Mouse (Mus musculus): ENCODE measurements around the gene Pnmt. TPM values are rescaled to one million over a fixed set of nuclear protein-coding genes. Genes with fewer than 3 reads are reported as not detected.

Gene Pnmt
- total RNA-seq, 1 experiment from 2014 or later, result not detected

DNA sequence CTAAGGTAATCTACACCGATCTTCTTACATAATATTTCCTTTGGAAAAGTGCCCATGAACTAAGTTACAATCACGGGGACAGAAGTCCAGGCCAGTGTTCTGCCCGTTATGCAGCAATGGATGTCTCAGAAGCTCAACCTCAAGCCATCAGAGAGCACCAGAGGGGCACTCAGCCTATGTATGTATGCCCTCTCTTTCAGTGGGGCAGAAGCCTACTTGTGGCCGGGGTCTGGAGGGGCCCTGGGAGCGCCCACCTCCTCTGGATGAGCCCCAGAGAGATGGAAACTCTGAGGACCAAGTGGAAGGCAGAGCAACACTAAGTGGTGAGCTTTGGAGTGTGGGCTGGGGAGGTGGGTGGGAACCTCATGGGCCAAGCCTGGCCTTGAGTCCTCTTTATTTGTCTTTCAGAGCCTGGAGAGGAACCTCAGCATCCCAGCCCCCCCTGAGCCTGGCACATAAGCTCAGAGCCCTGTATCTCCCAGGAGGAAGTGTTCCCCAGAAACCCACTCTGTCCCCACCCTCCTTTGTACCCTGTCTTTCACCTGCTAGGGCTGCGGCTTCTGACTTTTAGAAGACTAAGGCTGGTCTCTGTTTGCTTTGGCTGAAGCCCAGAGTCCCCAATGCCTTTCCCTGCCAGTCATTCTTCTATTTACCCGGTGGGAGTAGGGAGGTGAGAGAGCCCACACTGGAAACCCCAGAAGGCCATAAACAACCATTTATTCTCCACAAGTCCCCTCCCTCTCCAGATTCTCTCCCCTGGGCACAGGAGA lies 29.4 kb upstream of the Pnmt start:
- ATAC-seq (replicated peaks; ENCODE audit: low read depth, poor library complexity, severe bottlenecking), result no peak

DNA sequence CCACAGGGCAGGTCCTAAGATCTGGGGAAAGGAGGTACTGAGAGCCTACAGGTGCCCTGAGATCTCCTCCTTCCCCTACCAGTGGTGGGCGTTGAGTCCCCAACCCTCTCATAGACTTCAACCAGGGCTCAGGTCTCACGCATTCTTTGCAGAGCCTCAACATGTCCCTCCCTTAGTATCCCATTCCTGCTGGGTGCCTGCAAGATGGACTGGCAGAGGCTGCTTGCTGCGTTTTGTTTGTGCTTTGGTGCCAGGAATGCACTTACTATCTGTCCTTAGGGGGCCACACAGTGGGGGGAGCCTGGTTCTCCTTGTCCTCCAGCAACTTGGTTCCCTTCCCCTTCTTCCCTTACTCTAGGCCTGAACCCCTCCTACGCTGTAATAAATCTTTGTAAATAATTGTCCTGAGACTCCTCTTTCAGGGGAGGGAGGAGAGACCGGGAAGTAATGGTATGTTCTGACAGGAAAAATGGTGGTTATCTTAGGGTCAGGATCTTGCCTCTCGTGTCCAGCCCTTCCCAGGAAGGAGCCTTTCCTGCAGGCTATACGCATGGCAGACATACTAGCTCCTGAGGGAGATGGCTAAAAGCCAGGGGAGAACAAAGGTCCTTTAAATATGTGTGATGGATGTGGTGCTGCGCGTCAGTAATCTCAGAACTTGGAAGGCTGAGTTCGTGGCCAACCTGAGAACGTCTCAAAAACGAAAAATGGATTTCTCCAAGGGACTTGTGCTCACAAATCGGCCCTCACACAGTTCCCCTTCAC lies 28.7 kb upstream of the Pnmt start:
- no peak; the same call in 1 of the 2 replicates for ATAC-seq (replicated peaks; ENCODE audit: low read depth, poor library complexity, severe bottlenecking)

DNA sequence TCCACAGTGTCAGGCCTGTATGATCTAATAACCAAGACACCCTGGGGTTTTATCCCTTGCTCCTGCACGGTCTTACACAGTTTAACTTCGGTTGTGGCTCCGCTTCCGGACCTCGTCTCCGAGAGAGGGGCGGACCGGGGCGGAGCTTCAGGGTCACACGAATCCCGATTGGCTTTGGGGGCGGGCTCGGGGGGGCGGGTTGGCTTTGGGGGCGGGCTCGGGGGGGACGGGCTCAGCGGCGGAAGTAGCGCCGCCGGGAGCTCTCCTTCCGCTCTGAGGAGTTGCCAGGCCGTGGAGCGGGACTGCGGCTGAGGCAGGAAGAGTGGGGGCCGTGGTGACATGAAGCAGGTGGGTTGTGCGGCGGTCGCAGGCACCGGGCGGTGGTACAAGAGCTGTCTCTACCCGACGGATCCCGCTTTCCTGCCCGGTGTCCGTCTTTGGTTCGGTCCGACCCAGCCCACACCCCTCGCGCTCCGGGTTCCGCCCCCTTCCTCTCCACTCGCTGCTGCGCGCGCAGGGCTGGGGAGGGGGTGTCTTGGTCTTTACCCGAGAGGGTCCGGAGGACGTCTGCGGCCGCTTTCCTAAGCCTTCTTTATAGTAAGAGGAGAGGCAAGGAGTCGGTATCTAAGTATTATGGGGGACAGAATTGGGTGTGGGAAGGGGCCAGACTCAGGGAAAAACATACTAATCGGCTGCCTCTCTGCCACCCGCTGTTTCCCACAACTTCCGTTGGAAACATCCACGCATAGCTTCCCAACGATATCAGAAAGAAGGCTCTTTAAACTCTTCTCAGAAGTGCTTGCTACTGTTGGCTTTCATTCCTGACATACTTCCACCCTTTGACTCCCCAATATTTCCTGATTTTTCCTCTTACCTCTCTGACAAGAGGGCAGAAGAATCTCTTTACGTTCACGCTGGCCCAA lies 27.8 kb upstream of the Pnmt start, which contains the start of gene Stard3:
Stard3 (plus strand) TSS at position 208 of the 923 bp plus-strand sequence.
- peak; percentile 62 for ATAC-seq (replicated peaks; ENCODE audit: low read depth, poor library complexity, severe bottlenecking)

DNA sequence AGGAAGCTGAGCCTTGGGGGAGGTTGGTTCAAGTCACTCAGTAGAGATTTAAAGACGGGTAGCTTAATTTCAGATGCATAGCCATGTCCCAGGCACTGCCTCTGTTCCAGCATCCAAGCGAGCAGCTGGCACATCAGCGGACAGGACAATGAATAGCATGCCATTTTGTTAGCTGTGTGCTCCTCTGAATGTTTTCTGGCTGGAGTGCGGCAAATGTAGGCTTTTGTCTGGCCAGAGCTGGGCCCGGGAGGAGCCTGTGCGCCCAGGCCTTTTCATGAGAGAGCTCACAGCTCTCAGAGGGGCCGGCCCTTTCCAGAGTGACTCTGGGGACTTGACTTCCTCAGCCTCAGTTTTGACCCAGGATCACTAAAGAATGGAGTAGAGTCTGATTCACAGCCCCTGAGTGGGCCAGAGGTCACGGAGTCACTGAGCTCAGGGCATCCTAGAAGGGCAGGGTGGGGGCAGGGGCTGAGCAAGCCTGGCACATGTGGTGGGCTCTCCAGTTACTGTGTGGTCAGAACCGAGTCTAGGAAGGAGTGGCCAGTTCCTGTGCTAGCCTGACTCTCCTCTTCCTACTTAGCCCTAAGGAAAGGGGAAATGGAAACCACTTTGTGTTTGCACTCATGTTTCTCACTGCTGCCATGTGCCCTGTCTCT lies 25.3 kb upstream of the Pnmt start:
- peak; percentile 40 for ATAC-seq (replicated peaks; ENCODE audit: low read depth, poor library complexity, severe bottlenecking)

DNA sequence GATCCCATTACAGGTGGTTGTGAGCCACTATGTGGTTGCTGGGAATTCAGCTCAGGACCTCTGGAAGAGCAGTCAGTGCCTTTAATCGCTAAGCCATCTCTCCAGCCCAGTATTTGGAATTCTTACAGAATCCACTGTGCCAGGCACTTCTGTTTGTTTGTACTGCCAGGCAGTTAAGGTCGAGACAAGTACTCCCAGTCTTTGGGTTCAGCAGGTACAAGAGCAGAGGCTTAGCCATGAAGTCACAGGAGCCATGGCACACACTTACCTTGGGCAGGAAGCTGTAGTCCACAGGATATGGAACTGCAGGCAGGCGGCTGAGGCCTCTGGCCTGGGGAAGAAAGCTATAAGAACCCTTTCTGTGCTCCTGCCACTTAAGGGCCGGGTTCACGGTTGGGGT lies 22.4 kb upstream of the Pnmt start:
- ATAC-seq (replicated peaks; ENCODE audit: low read depth, poor library complexity, severe bottlenecking), result no peak

DNA sequence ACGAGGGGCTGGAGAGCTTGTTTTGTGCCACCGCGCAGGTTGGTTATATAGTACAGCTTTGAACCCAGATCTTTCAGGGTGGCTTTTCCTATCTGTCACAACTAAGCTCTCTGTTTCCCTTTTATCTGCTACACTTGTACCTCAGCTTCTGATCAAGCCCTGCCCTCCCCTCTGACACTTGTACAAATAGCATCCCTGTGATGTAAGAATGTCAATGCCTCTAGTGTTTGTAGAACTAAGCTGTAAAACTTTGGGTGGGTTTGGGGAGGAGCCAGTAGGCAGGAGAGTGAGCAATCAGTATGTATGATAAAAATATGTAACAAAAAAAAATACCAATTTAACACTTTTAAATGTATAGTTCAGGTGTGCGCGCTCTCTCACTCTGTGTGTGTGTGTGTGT lies 21.8 kb upstream of the Pnmt start:
- no peak for ATAC-seq (replicated peaks; ENCODE audit: low read depth, poor library complexity, severe bottlenecking)

DNA sequence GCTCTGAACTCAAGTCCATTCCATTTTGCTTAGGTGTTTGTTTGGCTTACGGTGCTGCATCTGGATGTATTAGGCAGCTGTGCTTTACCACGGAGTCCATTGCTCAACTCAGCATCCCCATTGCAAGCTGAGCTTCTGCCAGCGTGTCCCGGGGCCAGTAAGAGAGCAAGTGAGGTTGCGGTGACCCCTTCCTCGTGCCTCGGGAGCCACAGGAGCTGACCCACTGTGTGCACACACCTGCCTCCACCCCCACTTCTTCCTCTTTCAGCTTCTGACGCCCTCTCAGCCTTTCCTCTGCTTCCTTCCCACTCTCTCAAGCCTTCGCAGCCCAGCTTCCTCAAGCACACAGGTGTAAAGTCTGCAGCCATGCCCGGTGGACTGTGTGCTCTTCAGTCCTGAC lies 20.0 kb upstream of the Pnmt start:
- ATAC-seq (replicated peaks; ENCODE audit: low read depth, poor library complexity, severe bottlenecking), result peak; percentile 19; the same call in 1 of the 2 replicates

DNA sequence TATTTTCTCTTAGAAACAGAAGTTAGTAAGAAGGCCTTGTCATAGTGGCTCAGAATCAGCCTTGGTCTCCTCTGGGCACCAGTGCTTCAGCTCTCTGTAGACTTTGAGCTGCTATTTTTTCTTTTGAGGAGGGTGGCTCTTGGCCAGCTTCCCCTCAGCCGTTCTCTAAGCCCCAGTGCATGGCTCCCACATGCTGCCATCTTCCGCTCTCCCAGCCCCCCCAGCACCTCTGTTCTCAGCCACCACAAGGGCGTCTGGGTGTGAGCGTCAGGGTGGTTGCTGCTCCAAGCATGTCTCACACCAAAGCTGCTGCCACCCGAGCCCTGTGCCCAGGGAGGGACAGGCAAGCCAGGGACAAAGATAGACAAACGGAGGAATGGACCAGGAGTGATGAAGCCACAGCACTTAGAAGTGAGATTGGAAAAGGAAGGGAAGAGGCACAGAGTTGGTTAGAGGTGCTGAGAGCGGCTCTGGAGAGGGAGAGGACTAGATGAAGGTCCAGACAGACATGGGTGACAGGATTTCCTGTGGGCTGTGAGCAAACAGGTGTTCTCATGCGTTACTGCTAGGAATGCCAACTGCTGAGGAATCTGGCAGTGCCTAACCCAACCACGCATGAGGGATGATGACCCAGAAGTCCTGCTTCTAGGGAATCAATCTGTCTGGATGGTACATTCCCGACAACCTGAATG lies 18.9 kb upstream of the Pnmt start:
- peak; percentile 24; the same call in 1 of the 2 replicates for ATAC-seq (replicated peaks; ENCODE audit: low read depth, poor library complexity, severe bottlenecking)

DNA sequence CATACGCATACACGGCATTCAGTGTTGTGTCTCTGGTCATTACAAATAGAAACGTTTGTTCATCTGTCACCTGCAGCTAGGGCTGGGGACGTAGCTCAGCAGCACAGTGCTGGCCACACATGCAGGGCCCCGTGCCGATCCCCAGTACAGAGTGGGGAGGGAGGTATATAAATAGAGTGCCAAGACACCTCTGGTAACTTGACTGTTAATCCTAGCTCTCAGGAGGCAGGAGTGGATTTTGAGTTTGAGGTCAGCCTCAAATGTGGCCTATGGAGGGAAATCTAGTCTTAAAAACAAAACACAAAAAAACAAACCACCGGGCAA lies 18.4 kb upstream of the Pnmt start:
- ATAC-seq (replicated peaks; ENCODE audit: low read depth, poor library complexity, severe bottlenecking), result no peak

DNA sequence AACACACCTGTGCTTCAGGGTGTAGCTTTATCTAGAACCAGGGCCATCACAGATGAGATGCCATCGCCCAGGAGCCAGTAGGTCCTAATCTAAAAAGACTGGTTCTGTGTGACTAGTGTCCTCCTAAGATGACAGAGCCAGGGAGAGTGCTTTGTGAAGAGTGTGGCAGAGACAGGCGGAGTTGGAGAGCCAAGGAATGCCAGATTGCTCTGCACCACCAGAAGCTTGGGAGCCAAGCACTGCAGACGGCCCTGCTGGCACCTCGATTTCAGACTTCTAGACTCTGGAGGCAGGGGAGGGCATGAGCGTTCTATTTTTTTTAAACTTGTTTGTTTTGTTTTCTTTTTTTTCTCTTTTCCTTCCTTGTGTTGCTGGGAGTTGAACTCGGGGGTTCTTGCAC lies 16.9 kb upstream of the Pnmt start:
- ATAC-seq (replicated peaks; ENCODE audit: low read depth, poor library complexity, severe bottlenecking), result no peak

DNA sequence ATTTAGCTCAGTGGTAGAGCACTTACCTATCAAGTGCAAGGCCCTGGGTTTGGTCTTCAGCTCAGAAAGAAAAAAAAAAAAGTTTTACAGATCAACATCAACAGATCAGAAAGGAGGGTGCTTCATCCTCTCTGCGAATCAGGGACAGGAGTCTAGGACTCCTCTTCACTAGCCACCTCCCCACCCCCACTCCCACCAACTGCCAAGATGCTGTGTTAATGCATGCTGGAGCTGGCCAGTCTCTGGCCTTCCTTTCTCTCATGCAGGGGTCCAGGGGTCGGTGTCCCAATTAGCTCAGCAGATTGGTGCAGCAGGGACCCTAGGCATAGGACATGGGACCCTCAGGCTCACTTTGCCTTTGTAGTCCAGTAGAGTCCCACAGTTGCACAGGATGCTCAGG lies 15.7 kb upstream of the Pnmt start:
- no peak for ATAC-seq (replicated peaks; ENCODE audit: low read depth, poor library complexity, severe bottlenecking)

DNA sequence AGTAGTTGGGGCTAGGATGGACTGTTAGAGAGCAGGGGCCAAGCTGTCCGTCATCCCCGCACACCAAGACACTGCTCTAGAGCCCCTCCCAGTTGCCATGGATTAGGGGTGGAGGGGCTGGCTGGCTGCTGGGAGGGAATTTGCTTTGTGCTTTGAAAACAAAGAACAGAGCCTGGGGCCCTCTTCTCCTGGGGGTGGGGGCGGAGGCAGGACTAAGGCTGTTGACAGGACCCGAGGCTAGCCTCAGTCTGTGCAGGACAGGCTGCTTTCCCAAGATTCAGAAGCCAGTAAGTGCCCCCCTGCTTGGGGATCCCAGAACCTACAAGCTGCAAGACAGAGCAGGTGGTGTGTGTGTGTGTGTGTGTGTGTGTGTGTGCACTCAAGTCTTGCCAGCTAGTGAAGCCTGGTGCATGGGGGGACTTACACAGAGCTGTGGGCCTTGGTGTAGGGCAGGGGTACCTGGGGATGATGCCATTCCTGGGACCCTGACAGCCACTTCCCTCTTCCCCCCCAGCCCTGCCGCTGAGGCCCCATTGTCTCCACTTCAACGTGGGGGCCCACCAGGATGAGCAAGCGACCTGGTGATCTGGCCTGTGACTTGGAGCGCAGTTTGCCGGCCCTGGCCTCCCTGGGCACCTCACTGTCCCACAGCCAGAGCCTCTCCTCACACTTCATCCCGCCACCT lies 14.6 kb upstream of the Pnmt start:
- no peak for ATAC-seq (replicated peaks; ENCODE audit: low read depth, poor library complexity, severe bottlenecking)

DNA sequence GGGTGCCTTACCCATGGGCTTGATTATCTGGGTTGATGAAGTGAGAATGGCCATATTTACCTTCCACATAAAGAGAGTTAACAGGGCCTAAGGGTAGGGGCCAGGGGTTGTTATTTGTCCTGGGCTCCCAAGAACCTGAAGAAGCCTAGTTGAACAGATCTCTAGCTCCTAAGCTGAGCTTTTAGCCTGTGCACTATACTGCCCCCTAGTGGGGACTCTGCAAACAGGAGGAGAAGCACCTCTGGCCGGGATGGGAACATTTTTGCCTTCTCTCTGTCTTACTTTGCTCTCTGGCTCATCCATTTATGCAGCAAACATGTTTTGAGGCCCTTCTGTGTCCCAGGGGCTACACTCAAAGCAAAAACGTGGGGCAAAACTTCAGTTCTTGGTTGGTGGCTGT lies 13.8 kb upstream of the Pnmt start:
- peak; percentile 70; the same call in 1 of the 2 replicates for ATAC-seq (replicated peaks; ENCODE audit: low read depth, poor library complexity, severe bottlenecking)

DNA sequence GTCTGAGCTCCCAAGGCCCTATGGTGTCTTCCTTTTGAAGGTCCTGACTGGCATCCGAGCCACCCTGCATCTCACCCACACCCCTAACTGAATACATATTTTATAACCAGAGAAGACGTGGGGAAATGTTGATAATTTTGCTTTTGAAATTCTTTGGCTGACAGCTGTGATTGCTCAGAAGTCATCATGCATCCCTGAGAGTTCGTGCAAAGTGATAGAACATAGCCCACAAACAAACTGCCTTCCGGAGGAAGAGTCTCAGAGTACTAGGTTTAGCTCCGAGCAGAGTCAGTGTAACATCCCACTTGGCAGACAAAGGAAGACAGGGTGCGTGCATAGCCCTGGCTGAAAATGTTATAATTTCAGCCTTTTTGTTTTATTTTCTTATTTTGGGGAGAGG lies 13.0 kb upstream of the Pnmt start:
- ATAC-seq (replicated peaks; ENCODE audit: low read depth, poor library complexity, severe bottlenecking), result no peak

DNA sequence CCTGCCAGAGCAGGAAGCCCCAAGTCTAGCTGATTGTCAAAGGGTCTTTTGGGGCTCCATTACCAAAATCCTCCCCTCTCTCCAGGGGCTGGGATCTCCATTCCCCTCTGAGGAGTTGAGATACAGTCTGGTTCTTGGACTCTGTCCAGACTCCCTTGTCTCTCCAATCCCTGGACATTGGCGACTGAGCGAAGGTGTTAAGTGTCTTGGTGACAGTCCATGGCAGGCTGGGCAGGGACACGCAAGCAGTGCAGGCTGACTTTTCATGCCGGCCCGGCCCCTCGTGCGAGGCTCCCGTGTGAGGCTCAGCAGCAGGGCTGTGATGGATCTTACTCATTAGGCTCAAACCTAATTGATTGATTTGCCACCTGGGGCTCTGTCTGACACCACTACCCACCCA lies 12.0 kb upstream of the Pnmt start:
- ATAC-seq (replicated peaks; ENCODE audit: low read depth, poor library complexity, severe bottlenecking), result no peak

DNA sequence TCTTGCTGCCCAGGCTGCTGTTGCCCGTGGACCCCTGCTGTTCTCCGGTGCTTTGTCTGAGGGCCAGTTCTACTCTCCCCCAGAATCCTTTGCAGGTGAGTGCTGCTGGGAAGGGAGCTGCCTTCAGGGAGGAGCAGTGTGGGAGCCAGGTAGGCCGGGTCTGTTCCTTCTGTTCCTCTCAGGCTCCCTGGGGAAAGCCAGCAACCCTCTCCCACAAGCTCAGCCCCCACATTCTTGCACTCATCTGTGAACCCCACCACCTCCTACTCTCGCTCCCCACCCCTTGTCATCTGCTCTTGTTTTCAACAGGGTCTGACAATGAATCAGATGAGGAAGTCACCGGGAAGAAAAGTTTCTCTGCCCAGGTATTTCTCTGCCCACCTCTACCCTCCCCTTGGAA lies 9.5 kb upstream of the Pnmt start:
- no peak for ATAC-seq (replicated peaks; ENCODE audit: low read depth, poor library complexity, severe bottlenecking)

DNA sequence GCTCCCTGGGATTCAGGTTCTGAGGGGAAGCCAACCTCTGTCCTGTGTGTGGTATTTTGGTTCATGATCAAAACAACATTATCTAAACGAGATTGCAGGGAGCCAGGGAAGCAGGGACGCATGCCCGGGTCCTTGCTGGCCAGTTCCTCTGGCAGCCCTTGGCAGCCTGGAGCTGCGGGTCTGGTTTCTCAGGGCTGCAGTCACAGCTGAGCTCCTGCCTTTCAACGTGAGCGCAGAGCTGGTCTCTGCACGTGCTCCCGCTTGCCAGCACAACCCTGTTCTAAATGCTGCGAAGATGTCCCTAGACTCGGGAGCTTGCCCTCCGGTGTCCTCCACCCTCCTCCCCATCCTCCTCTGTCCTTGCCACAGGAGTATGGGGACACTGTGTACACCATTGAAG lies 8.5 kb upstream of the Pnmt start:
- no peak for ATAC-seq (replicated peaks; ENCODE audit: low read depth, poor library complexity, severe bottlenecking)

DNA sequence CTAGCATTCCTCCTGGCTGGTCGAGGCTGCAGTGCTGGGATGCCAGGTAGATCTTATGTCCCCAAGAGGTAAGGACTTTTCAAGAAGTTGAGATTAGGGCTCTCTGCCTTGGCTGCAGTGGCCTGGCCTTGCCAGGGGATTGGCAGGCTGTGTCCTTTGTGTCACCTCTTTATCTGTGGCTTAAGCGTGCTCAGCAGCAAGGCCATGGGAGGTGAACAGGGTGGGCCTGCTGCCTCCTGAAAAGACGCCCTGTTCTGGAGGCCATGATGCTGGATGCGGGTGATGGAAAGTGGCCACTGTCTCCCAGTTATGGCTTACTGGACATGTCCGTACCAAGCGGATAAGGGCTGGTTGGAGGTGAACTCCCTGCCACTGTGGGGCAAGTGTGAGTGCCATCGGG lies 6.9 kb upstream of the Pnmt start:
- ATAC-seq (replicated peaks; ENCODE audit: low read depth, poor library complexity, severe bottlenecking), result no peak

DNA sequence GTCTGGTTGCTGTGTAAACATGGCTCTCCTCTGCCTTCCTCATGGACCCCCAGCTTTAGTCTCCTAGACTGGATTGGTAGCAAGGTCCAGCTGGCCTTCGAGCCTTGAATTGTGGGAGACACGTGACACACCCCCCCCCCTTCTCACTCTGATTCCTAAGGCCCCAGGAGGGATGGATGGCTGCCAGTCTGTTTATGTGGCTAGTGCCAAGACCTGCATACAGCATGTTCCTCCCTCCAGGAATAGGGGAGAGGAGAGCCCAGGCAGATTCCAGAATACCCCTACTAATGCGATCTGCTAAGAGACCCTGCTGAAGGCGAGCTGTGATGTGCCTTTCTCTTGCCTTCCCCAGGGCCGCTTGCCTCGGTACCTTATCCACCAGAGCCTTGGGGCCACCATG lies 6.1 kb upstream of the Pnmt start:
- no peak for ATAC-seq (replicated peaks; ENCODE audit: low read depth, poor library complexity, severe bottlenecking)
